Mouse (Mus musculus) cerebellum, adult 2 months (tissue): ENCODE measurements around the gene Mad1l1.

Experiments used
- CTCF ChIP-seq: fragments of 200-500 bp; IDR thresholded peaks from 2 replicates; pipeline ENCODE4 v1.5.1; 2011; ENCODE audit warnings: low read depth, mild to moderate bottlenecking, control low read depth, low read length, moderate library complexity, borderline replicate concordance; ENCODE audit not compliant: insufficient read depth
- POLR2A ChIP-seq: fragments of 200-500 bp; IDR thresholded peaks from 2 replicates; pipeline ENCODE4 v1.6.1; 2011; ENCODE audit warnings: low read length, control low read depth, borderline replicate concordance; ENCODE audit not compliant: insufficient read depth

DNA sequence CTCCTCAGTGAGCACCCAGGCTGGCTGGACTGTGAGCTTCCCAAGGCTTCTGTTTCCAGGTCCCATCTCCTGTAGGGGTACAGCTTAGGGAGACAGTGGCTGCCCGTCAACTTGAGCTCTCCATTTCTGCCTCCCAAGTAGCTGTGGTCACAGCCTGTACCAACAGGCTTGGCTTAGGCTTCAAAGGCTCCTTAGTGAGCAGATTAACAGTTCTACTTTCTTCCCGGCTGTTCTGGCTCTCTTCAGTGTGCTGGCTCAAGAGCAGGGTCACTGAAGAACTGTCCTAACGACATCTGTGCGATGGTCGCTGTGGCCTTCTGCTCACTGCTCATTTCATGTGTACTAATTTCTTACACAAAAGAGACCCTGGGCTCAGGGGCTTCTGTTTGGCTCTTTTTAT lies 237.4 kb downstream of the Mad1l1 start:
- TF ChIP-seq POLR2A: no peak
- no peak for TF ChIP-seq CTCF
